Mouse (Mus musculus): ENCODE data around the gene Tcf12. TPM values are rescaled to one million over a fixed set of nuclear protein-coding genes. Genes with fewer than 3 reads are reported as not detected.

Tcf12 gene
- total and polyA plus RNA-seq, 3 experiments, result 41.4 to 42.3 (median 41.7) TPM

DNA sequence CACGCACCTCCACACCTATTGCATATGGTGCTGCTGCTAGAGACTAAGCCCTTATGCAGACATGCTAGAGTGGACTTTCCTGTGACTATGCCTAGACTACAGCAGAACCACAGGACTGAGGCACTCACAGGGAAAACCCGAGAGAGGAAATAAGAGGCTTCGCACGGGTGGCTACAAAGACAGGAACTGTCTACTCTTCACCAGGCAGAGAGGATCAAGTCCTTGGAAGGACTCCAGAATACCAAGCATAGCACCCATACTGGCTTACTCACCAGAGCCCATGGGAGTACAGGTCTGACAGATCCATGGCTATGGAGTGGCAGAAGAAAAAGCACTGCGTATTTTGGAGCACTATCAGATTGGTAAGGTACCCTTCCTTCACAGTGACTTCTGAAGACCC lies 269.8 kb downstream of the Tcf12 start:
- H3K36me3 ChIP-seq (replicated peaks in 1 of 2; ENCODE audit: control insufficient read depth in 1 of 2, insufficient read depth in 1 of 2, low read length in 1 of 2), result peaks cover 32 to 49% of the 10 kb centered on the region in 2 experiments
- H3K27ac ChIP-seq (ENCODE audit: insufficient read depth, low read depth), result no peak overlapping the region
- no peak for TF ChIP-seq UBTF (IDR thresholded peaks at IDR 0.05; ENCODE audit: low read depth, low read length)
- no peak for TF ChIP-seq USF2 (conservative IDR thresholded peaks at IDR 0.05; ENCODE audit: low read depth, low read length)
- TF ChIP-seq TBP (conservative IDR thresholded peaks at IDR 0.05; ENCODE audit: low read depth, low read length), result no peak
- no peak for TF ChIP-seq NELFE (IDR thresholded peaks at IDR 0.05; ENCODE audit: low read depth, low read length)
- TF ChIP-seq TCF12 (IDR thresholded peaks at IDR 0.05; ENCODE audit: low read depth, low read length), result no peak
- TF ChIP-seq JUND (conservative IDR thresholded peaks at IDR 0.05; ENCODE audit: low read depth, low read length), result no peak
- TF ChIP-seq SIN3A (IDR thresholded peaks at IDR 0.05; ENCODE audit: low read length), result no peak
- TF ChIP-seq CHD2 (IDR thresholded peaks at IDR 0.05; ENCODE audit: low read length), result no peak
- no peak for TF ChIP-seq MAX (IDR thresholded peaks at IDR 0.05; ENCODE audit: low read length)
- no peak for TF ChIP-seq CHD1 (IDR thresholded peaks at IDR 0.05; ENCODE audit: low read depth, low read length)
- TF ChIP-seq ZKSCAN1 (IDR thresholded peaks at IDR 0.05; ENCODE audit: borderline replicate concordance, low read depth, low read length), result no peak
- no peak for TF ChIP-seq POLR2A (IDR thresholded peaks at IDR 0.05; ENCODE audit: low read depth, low read length)
- no peak for TF ChIP-seq MAFK (IDR thresholded peaks at IDR 0.05; ENCODE audit: insufficient replicate concordance, low read length)
- no peak for TF ChIP-seq MXI1 (IDR thresholded peaks at IDR 0.05; ENCODE audit: low read depth, low read length)
- TF ChIP-seq MEF2A (IDR thresholded peaks at IDR 0.05; ENCODE audit: borderline replicate concordance, low read depth, low read length), result no peak
- TF ChIP-seq E2F4 (IDR thresholded peaks at IDR 0.05; ENCODE audit: insufficient replicate concordance, low read depth, low read length), result no peak
- H3K27me3 ChIP-seq (replicated peaks), result no peaks in the 10 kb centered on the region
- DNase-seq (ENCODE audit: extremely low read depth), result no peak
- H3K79me2 ChIP-seq (replicated peaks; ENCODE audit: control insufficient read depth, extremely low read depth, insufficient read depth, poor library complexity, severe bottlenecking), result no peaks in the 10 kb centered on the region
- dilution Hi-C loops (cut with MboI; ENCODE audit: extremely low pct_ligation_motif_present, extremely low pct_unique_long_range_greater_than_20kb, low sequenced_read_pairs) (no loop called here), in situ Hi-C loops (cut with MboI; ENCODE audit: low pct_ligation_motif_present, low pct_unique_long_range_greater_than_20kb, low sequenced_read_pairs) (no loop called here)
- no peak overlapping the region for H3K4me2 ChIP-seq (ENCODE audit: insufficient read depth, low read depth, poor library complexity, severe bottlenecking)
- H3K9me3 ChIP-seq (replicated peaks; ENCODE audit: low read length), result no peaks in the 10 kb centered on the region
- H3K9ac ChIP-seq (ENCODE audit: insufficient read depth, low read depth), result no peak overlapping the region
- H3K4me1 ChIP-seq (ENCODE audit: control insufficient read depth in 1 of 2, insufficient read depth in 2 of 2), result peaks cover 0 to 14% of the 10 kb centered on the region in 2 experiments; a peak in 2 of 4 replicates
- H3K4me3 ChIP-seq (replicated peaks in 1 of 3; ENCODE audit: low read depth in 2 of 3, low read length in 2 of 3, poor library complexity in 1 of 3), result no peak overlapping the region

DNA sequence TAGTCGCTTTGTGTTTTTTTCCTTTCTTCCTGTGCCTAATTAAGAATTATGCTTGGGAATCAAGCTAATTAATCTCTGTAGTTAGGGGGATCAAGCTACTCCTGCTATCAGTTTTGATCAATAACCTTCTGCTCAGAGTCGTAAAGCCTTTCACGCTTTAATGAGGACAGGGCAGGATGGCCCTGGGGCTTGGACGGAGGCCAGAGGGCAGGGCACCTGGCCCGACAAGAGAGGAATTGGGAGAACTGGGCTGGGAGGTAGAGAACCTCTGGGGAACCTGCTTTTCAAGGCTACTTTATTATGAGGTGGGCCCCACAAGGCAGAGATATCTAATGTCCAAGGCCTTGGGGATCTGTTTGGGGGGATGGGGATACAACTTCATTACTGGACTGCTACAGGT lies 274.3 kb downstream of the Tcf12 start:
- Histone ChIP-seq H3K4me3 (replicated peaks in 1 of 3; ENCODE audit: low read depth in 2 of 3, low read length in 2 of 3, poor library complexity in 1 of 3) (no peak overlapping the region), H3K79me2 (replicated peaks; ENCODE audit: control insufficient read depth, extremely low read depth, insufficient read depth, poor library complexity, severe bottlenecking) (no peaks in the 10 kb centered on the region), H3K9ac (ENCODE audit: insufficient read depth, low read depth) (no peak overlapping the region), H3K4me2 (ENCODE audit: insufficient read depth, low read depth, poor library complexity, severe bottlenecking) (no peak overlapping the region), H3K4me1 (ENCODE audit: control insufficient read depth in 1 of 2, insufficient read depth in 2 of 2) (peaks cover 3 to 32% of the 10 kb centered on the region in 2 experiments), H3K9me3 (replicated peaks; ENCODE audit: low read length) (no peaks in the 10 kb centered on the region), H3K27ac (ENCODE audit: insufficient read depth, low read depth) (no peak overlapping the region), H3K36me3 (replicated peaks in 1 of 2; ENCODE audit: control insufficient read depth in 1 of 2, insufficient read depth in 1 of 2, low read length in 1 of 2) (peaks cover 5 to 15% of the 10 kb centered on the region in 2 experiments), H3K27me3 (replicated peaks) (no peaks in the 10 kb centered on the region)
- dilution Hi-C loops (cut with MboI; ENCODE audit: extremely low pct_ligation_motif_present, extremely low pct_unique_long_range_greater_than_20kb, low sequenced_read_pairs), result no loop called here
- in situ Hi-C loops (cut with MboI; ENCODE audit: low pct_ligation_motif_present, low pct_unique_long_range_greater_than_20kb, low sequenced_read_pairs), result no loop called here
- no peak for TF ChIP-seq ELF1 (IDR thresholded peaks at IDR 0.05; ENCODE audit: low read depth, low read length)
- no peak for TF ChIP-seq HCFC1 (IDR thresholded peaks at IDR 0.05; ENCODE audit: low read depth, low read length)
- no peak for TF ChIP-seq PAX5 (IDR thresholded peaks at IDR 0.05; ENCODE audit: low read length)
- TF ChIP-seq ETS1 (conservative IDR thresholded peaks at IDR 0.05; ENCODE audit: low read depth, low read length), result no peak
- no peak for TF ChIP-seq KAT2A (IDR thresholded peaks at IDR 0.05; ENCODE audit: insufficient replicate concordance, low read length)
- no peak for TF ChIP-seq USF1 (IDR thresholded peaks at IDR 0.05; ENCODE audit: low read depth, low read length)
- no peak for TF ChIP-seq CHD1 (IDR thresholded peaks at IDR 0.05; ENCODE audit: low read depth, low read length)
- no peak for TF ChIP-seq TBP (conservative IDR thresholded peaks at IDR 0.05; ENCODE audit: low read depth, low read length)
- no peak for TF ChIP-seq RCOR1 (conservative IDR thresholded peaks at IDR 0.05; ENCODE audit: low read depth, low read length)
- TF ChIP-seq POLR2A (IDR thresholded peaks at IDR 0.05; ENCODE audit: low read depth, low read length), result no peak
- no peak for TF ChIP-seq MEF2A (IDR thresholded peaks at IDR 0.05; ENCODE audit: borderline replicate concordance, low read depth, low read length)
- TF ChIP-seq SMC3 (IDR thresholded peaks at IDR 0.05; ENCODE audit: low read depth, low read length), result no peak
- TF ChIP-seq E2F4 (IDR thresholded peaks at IDR 0.05; ENCODE audit: insufficient replicate concordance, low read depth, low read length), result no peak
- TF ChIP-seq MYC (IDR thresholded peaks at IDR 0.05; ENCODE audit: low read depth, low read length), result no peak
- no peak for TF ChIP-seq BHLHE40 (IDR thresholded peaks at IDR 0.05; ENCODE audit: low read depth, low read length)
- no peak for TF ChIP-seq MAZ (IDR thresholded peaks at IDR 0.05; ENCODE audit: low read depth, low read length)
- no peak for DNase-seq (ENCODE audit: extremely low read depth)

All from CH12.LX (cell line).